Mouse (Mus musculus) frontal cortex, postnatal 14 days (tissue): ENCODE measurements around the gene Pim1.

Experiments used
- DNase-seq, 2 experiments: peaks; one replicate each; pipeline ENCODE4 v3.0.0; 2022; ENCODE audit warnings: low spot score in 2 of 2

The Pim1 gene

GRCm38 (mm10) chr17:29465405-29466010 is 25.0 kb upstream of the Pim1 start:
- DNase-seq, result no peak

GRCm38 (mm10) chr17:29467030-29467429 is 23.5 kb upstream of the Pim1 start:
- DNase-seq, result no peak

DNA sequence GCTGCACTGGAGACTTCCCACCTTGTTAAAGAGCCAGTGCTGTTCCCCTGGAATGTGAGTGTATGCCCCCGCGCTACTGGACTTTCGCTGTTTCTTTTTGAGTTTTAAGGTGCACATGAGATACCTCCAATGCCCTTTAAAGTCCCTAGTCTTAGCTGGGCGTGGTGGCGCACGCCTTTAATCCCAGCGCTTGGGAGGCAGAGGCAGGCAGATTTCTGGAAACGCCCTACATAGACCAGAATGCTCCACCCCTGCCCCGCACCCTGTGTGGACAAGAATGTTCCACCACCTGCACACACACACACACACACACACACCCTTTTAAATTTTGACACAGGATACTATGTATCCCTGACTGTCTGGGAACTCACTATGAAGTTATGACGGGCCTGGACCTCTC is 17.1 kb upstream of the Pim1 start:
- no peak for DNase-seq

GRCm38 (mm10) chr17:29474036-29474435 is 16.5 kb upstream of the Pim1 start:
- no peak for DNase-seq

DNA sequence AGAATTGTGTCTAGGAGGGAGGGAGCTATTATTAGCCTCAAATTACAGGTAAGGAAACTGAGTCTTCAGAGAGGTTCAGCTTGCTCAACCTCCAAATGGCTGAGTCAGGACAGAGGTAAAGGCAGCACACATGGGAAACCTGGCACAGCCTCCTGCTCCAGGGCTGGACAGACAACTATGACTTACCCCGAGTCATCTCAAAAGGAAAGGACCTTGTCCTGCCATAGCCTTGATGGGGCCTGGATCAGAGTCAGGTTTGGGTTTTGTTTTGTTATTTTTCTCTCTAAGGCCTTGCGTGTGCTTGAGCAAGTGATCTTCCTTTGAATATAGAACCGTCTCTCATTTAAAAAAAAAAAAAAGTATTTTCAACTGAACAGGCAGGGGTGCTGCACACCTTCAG is 15.4 kb upstream of the Pim1 start:
- DNase-seq, result no peak

DNA sequence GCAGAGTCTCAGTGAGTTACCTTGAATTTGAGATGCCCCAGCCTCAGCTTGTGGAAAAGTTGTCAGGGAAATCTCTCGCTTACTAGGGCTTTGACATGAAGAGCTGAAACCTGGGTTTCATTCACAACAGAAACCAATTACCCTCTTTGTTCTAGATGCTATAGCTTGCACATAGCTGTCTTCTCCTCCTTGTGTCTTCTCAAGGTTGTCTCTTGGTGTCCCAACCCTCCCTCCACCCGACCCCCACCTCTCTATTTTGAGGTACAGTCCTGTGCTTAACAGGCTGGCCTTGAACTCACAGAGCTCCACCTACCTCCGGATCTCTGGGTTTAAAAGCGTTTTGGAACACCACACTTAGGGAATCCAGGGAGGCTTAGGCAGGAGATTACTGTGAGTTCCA is 14.1 kb upstream of the Pim1 start:
- DNase-seq, result no peak

DNA sequence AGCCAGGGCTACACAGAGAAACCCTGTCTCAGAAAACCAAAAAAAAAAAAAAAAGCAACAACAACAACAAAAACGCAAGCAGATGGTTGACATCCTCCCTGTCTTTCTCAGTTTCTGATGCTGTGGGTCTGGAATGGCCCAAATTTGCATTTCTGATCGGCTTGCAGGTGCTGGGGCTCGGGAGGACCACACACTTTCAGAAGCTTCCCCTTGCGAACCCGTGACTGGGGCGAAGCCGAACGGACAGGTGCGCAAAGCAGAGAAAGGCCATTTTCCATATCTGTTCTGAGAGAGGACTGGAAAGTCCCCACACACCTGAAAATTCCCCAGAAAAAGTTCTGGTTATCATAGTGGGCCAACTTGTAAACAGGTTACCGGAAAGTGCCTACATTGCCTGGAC is 13.2 kb upstream of the Pim1 start:
- no peak for DNase-seq

- DNase-seq, result no peak
These were observed 12.3 kb upstream of the Pim1 start for GRCm38 (mm10) chr17:29478271-29478670.

GRCm38 (mm10) chr17:29480256-29480655 is 10.3 kb upstream of the Pim1 start:
- DNase-seq, result no peak

GRCm38 (mm10) chr17:29482632-29483031 is 7.9 kb upstream of the Pim1 start:
- no peak for DNase-seq

- DNase-seq, result no peak
These were observed 7.3 kb upstream of the Pim1 start for GRCm38 (mm10) chr17:29483282-29483681.

DNA sequence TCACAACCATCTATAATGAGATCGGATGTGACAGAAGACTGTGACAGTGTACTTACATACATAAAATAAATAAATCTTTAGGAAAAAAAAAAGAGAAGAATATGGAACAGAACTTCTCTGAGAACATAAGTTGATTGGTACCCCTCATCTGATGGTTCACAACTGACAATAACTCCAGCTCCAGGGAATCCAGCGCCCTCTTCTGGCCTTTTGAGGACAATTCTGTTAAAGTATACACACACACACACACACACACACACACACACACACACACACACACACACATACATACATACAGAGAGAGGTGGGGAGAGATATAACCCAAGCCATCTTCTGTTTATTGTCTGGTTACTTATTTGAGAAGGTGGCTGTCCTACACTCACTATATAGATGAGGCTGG is 6.1 kb upstream of the Pim1 start:
- no peak for DNase-seq

GRCm38 (mm10) chr17:29485336-29486233 is 5.0 kb upstream of the Pim1 start:
- no peak for DNase-seq

- DNase-seq, result no peak
These were observed 2.1 kb upstream of the Pim1 start for GRCm38 (mm10) chr17:29488257-29488977.

DNA sequence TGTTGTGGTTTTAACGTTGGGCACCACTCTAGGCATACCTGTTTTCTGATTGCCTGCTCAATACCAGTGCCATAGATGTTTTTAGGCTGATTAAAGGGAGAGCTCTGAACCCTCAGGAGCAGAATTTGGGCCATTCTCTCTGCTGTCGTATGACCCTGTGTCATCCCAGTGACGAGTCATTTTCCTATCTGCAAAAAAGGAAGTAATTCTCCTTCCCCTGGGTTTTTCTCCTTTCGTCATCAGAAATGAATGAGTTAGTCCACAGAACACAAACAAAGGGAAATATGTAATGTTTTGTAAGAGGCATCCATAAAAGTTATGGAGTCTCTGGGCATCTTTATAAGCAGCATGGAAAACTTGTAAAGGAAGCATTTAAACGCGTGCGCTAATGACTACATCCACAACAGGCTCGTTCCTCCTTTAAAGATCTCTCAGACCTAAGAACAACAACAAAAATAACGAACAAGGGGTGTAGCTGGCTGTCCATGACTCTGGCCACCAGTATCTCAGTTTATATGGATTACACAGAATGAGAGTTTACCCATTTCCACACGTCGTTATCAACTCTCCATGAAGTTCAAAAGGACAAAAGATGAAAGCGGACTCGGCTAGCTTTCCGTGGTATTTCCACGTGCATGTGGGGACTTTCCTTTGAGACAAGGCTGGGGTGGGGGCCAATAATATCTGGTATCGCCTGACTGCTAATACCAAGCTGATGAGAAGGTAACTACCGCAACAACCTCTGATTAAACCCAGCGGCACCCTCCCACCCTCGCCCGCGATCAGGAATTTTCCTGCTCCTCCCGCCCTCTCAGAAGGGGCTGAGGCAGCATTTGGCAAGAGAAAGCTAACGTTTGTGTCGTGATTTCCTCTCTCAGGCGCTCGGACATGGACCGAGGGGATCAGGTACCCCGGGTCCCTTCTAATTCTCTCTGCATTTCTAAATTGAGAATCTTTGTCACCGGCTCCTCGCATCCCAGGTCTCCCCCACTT is 1.3 kb upstream of the Pim1 start:
- peak in 1 of 2 experiments; percentile 16 for DNase-seq

DNA sequence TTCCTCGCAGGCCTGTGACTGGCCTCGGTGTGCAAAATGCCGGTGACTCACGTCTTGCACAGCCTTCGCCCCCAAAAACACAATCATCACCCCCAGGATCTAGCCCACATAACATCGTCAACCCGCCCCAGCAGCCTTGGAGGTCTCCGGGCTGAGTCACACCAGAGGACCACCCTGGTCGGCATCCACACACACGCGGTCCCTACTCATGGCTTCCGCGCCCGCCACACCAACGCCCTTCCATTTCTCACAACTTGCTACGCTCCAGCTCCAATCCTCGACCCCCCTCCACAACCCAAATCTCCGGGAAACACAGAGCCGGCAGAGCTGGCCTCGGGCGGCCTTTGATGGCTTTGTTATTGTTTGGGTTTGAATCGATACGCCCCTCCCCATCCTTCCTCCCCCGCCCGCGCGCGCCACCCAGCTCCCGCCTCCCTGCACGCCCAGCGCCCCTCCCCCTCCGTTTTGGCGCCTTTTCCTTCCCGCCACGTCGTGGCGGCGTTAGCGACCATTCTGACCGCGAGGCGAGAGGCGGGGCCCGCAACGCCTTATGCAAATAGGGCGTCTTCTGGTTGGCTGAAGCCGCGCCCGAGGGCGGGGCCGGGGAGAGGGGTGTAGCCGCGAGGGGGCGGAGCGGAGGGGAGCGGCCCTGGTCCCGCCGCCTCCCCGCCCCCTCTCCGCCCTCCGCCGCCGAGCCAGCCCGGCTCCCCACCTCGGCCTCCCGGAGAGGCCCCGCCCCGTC is 411 bp upstream of the Pim1 start:
- peak; percentile 91 to 92 for DNase-seq

GRCm38 (mm10) chr17:29491591-29492268 is 1.2 kb downstream of the Pim1 start:
- DNase-seq, result peak in 1 of 2 experiments; percentile 17

DNA sequence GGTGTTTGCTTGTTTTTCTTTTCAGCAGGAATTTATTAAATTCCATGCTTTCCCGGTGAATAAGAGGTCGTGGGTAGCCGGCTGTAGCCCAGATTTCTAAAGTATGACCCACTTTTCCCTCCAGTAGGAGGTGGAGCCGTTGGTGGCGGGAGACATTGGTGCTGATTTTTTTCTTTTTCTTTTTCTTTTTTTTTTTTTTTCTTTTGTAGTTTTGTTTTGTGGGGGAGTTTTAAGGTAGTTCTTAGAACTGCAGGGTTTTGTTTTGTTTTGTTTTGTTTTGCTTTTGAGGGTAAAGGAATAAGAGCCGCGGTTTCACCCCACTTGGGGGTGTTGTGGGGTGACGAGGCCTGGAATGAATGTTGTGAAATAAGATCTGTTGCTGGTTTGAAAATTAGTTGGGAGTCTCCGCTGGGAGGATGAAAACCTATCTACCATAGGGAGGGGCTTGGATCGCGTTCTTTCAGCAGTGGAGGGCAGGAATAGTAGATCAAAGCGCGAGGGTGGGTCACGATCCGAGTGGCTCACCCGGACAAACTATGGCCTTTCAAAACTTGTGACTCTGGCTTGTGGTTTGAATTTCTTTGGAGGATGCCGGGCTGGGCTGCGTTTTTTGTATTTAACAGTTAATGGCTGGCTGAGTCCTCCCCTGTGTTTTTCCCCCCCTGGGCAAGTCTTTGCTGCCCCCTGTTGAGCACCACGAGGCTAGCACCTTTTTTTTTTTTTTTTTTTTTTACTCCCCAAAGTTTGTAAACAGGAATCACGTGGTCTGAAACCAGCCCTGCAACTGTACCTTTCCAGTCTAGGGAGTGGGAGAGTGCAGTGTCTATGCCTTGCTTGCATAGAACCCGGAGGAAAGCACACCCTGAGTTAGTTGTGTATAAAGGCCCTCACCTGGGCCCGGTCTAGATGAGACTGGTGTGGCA is 2.0 kb downstream of the Pim1 start:
- DNase-seq, result peak in 1 of 2 experiments; percentile 14

GRCm38 (mm10) chr17:29493461-29493980 is 3.0 kb downstream of the Pim1 start:
- DNase-seq, result no peak
